Mouse (Mus musculus): ENCODE data around the gene Mfsd6.

- TF ChIP-seq EP300 (IDR thresholded peaks at IDR 0.05; ENCODE audit: insufficient read depth, low read depth, low read length) (no peak), POLR2A (IDR thresholded peaks at IDR 0.05; ENCODE audit: insufficient read depth, low read length) (no peak)
These were observed 106.8 kb downstream of the Mfsd6 start for GRCm38 (mm10) chr1:52620442-52620841.

Data from ES-Bruce4 (cell line).